Mouse (Mus musculus) cerebellum, adult 18-20 months (tissue): ENCODE measurements at regions not wholly inside any gene's neighbourhood (a gene's known extent, or its start where the extent isn't known, plus 50 kb on each side); places are given as distances from the start of the nearest gene placed in this dataset.

Source experiments
- DNase-seq, 2 experiments: peaks; one replicate each; pipeline ENCODE4 v3.0.0; 2021

DNA sequence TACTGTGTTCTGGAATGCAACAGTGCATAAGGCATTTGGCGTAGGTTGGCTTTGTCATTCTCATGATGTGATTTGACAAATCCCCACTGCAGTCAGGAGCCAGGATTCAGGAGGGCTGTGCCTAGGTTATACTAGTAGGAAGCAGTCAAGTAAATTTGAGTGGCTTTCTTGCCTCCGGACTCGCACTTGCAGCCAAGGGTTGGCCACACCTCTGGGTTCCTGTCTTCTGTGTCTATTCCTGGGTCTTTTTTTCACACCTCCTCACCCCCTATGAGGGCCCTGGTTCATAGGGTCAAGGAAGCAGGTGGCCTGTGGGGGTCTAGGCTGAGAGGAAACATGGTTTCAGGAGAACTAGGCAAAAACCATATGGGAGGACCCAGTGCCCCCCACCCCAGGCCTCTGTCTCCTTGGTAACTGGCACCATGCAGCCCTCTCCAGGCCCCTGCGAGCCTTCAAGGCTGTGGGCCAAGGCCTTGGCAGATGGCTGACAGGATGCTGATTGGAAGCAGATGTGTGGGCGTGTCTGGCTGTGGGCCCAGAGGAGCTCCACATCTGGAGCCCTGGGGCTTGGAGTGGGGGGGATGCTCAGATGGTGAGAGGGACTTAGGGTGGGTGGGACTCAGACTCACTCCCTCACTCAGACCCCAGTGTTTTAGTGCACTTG lies 195.7 kb downstream of the Rgs3 start:
- DNase-seq = no peak

DNA sequence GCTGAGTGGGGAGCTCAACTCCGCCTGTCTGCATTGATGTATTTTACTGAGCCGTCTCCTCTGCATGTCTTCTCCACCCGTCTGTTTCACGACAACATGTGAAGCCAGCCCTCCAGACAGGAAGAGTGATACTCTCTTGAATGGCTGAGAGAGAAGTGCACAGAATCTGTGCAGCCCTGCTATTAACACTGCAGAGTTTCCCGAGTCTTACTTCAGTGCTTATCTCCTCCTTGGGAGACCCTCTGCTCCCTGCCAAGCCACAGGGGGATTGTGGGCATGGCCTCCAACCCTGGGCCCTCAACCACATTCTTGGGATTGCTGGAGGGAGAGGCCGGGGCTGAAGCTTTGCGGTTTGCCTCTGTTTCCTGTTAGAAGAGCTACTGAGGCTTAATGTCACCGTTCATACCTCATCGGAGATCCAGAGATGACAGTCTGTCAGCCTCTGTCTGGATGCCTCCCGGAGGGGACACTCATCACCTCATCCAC lies 197.1 kb downstream of the Rgs3 start:
- no peak for DNase-seq

DNA sequence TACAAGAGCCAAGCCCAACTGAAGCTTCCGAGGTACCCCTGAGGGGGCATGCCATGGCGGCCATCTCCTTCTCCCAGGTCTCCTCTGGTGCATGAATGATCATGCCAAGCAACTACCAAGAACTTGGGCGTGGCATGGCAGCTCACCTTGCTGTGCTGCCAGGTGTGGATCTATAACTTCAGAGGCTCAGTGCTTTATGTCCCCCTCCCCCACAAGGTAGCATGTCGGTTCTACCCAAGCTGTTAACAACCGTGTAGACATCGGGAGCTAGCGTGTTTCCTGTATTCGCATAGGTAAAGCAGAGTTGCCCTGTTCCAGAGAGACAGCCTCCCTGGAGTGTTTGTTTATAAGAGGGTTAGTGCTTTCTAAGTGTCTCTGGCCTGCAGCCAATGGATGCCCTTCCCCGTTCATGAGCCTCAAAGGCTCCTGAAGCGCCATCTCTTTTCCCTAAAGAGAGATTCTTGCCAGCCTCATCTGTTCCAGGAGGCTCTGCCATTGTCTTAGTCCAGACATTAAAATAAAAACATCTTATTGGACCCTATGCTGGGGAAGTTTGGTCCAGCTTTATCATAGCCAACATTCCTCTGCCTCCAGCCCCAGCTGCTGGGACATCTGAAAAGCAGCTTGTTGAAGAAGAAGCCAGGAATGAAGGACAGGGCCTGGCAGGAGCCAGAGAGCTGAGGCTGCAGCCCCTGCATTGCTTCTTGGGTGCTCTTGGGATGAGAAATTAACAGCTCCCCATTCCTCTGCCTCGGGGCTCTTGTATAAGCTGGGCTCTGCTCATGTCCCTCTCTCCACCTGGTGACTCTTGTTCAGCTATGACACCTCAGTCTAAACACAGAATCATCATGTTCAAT lies 201.3 kb downstream of the Rgs3 start:
- no peak for DNase-seq

DNA sequence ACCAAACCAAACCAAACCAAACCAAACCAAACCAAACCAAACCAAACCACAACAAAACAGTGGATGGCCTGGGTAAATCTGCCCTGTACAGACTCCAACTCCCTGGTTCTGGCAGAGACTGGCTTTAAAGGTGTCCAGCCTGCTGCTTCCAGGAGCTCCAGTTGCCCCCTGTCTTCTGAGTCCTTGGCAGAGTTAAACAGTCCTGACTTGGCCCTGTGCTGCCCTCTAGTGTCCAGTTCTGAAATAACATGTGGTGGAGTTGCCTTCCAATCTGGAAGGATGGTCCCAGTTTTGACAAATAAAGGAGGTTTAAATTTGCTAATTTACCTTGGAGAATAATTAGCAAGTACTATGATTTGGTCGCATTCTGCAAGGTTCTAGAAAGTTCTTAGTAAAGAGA lies 202.0 kb downstream of the Rgs3 start:
- peak; percentile 82 to 85 for DNase-seq

DNA sequence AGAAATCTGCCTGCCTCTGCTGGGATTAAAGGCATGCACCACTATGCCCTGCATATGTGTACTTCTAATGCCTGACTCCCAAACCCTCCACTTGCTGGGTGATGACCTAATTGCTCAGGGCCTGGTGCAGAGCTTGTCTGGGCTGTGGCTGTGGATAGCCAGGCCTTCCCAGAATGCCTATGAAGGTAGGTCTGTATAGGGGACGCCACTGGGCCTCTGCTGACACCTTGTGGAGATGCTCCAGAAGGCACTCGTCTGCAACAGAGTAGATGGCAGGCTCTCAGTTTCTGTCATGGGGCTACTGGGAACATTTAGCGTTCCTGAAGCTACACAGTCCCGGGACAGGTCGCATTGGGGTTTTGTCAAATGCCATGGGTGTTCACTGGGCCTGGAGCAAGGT lies 201.4 kb upstream of the Zfp618 start:
- peak; percentile 85 to 90 for DNase-seq

DNA sequence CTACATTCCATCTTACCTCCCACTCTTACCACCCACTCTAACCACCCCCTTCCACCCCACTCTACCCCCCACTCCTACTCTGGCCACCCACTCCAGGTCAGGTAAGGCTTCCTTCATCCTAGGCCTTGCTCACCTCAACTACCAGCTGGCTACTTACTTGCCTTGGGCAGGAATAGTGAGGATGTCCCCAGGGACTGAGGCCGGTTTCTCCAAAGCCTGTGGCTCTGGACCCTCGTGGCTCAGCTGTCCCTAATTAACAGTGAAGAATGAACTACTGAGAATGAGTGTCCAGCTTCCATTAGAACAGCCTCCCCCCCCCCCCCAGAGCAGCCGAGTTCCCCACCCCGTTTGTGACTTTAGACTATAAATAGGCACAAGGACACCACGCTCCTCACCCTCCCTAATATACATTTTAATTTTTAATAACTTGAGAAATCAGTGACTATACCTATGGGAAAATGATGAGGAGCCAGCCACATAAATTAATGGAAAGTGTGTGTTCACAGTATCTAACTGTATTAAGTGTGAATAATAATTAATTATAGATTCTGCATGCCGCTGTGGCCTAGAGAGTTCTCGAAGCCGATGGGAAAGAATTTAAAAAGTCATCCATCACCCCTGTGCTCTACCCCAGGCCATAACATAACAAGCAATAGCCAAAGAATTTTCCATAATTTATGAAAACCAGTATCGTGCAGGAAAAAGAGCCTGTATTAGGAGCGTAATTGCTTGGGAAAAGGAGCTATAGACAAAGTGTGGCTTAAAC lies 195.7 kb upstream of the Zfp618 start:
- DNase-seq = no peak

DNA sequence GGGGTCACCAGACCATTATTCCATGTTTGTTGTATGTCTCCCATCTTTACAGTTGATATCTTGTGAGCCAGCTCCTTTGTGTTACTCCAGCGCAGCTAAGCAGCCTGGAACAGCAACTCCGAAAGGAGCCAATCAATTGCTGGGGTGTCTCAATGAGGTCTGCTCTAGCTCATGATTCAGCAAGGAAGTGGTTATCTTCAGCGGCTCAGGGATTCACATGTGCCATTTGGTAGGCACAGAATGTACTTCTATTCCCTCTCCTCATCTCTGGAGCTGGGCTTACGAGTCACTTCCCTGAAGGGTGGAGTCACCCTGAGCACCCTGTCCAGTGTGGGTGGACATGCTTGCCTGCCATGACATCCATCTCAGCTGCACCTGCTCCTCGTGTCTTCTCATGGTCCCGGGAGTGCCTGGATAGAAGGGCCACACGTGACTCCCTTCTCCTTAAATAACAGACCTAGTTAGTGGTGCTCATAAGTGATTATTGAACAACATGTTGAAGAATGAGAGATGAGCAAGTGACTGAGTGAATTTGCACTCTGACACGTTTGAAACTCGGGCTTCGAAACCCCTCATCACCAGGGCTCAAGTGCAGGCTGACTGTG lies 190.3 kb upstream of the Zfp618 start:
- DNase-seq = no peak

DNA sequence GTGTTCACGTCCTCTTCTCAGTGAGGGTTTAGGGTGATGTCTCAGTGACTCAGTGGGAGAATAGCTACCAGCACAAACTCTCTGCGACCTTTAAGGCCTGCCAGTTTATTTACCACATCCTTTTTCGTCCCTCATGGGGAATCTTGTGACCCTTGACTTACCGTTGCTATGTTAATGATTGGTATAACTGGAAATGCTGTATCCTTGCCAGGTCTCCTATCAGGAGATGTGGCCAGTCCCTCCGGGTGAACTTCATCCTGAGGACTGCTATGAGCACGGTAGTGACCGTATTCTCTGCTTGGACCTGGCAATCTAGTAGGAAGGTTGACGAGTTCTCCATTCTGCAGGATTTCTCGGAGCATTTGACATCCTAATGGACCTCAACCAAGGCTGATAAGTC lies 188.5 kb upstream of the Zfp618 start:
- DNase-seq = no peak

DNA sequence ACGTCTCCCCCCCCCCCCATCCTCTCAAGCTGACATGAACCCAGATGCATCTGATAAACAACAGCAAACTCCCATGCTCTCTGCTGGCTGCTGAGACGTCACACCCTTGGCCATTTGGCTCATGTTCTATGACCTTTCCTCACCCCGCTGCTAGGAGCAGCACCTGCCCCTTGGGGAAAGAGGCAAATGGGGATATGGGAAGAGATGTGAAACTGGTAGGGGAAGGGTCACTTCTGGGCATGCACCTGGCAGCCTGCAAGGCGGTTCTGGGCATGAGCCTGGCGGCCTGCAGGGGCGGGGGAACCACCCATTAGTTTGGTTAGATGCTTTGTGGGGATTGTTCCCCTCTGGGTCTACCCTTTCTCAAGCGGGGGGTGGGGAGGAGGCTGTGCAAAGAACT lies 187.9 kb upstream of the Zfp618 start:
- no peak for DNase-seq

DNA sequence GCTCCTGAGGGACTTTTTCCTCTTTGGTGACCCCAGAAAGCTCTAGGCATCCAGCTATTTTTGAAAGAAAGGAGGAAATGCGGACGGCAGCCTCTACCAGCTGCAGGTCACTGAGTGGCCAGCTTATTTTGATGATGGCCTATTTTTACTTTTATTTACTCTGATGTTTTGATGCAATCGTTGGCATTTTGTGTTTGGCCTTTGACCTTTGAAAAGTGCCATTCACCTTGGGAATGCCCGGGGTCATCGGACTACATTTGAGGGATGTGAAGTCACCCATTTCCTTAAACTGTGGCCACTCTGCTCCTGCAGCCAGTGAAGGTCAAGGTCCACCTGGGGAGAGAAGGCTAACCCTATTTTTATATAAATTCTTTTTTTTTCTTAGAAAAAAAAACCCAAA lies 186.8 kb upstream of the Zfp618 start:
- DNase-seq = no peak

DNA sequence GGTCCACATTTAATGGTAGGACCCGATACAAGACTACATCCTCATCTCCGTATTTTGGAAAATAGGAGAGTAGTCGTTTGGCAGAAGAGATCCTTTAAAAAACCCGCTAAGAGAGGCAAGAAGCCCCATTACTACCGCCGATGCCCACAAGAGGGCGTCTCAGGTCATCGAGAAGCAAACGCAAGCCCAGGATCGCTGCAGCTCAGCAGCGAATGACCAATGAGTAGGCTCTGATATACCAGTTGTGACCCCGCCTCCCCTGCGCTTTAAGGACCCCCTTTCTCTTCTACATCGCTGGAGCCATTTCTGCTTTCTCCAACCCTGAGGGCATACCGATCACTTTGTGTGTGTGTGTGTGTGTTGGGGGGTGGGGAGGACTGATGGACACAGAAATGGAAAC lies 185.0 kb upstream of the Zfp618 start:
- peak; percentile 89 to 92 for DNase-seq

DNA sequence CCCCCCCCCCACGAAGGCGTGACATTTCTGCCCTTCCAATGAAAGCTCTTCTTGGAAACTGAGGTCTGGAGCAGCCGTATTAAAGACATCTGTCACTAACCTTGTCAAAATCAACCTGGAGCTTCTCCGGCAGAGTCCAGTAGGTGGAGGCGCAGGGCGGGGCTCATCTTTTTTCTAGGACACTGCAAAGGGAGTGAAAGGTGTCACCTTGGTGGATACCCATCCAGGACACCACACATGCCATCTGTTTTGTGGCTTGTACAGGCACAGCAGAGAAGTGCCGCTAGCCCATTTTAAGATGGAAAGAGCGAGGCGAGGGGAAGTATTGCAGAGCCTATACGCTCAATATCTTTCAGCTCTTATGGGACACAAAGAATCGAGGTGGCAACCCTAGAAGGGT lies 184.5 kb upstream of the Zfp618 start:
- peak in 1 of 2 experiments; percentile 21 for DNase-seq

DNA sequence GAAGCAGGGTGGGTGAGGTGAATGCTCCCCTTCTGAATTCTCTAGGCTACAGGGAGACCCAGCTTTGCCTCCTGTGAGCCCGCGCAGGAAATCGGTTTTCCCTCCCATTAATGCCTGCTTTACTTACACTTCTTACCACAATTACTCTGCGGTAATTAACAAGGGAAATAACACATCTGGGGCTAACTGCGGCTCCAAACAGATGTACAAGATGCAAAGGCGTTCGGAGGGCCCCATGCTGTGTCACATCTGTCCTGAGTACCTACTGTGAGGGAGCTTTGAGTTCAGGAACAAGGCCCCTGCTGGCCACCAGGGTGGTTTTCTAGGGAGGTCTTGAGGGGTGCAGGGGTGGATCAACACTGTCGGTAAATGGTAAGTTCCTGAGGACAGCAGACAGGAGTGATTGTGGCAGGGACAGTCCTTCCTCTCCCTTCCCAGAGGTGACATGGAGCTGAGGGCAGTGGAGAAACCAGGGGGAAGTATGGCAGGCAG lies 184.0 kb upstream of the Zfp618 start:
- DNase-seq = no peak

DNA sequence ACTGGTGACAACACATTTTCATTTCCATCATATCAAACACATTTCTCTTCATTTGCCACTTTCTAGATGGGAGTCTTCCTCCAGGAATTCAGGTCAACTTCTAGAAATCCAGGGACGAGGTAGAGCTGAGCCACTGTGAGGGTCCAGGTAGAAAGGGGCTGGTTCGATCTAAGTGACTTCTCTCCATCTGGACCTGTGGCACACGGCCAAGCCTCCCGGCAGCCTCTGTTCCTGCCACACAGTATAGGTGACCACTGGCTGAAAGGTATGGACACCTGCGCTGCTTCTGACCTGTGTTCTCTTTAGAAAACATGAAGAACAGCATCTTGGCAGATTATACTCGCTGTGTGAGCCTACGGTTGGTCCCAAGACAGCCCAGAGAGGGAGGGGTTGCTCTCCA lies 179.7 kb upstream of the Zfp618 start:
- DNase-seq = no peak

DNA sequence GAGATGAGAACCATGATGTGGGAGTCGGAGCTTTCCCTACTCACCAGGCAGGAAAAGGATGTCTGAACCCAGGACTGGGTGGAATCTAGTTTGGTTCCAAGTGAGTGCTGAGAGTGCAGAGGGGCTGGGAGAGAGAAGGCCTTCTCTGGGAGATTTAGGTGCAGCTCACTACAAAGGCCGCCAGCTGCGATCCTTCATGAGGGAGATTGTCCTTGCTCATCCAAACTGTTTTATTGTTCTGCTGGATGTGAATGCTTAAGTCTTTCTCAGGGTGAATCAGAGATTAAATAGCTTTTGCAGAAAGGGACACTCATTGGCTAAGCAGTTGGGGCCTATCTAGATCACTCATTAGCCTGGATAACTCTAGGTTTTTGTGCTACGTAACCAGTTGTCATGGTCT lies 175.7 kb upstream of the Zfp618 start:
- DNase-seq = no peak

DNA sequence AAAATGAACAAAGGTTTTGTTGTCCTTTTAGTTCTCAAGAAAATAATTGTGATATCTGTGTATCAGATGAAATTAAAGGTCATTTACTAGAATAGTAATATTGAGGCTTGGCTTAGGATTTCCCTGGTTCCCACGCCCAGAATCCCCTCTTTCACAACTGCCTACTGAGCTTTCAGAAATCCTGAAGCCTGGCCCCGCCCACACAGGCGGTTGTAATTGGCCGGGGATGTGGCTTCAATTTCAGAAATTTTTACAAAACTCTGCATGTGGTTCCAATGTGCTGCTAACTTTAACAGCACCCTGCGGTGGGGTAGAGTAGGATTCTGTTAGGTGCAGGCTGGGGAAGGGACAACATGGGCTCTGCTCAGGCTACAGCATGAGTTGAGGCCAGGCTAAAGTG lies 171.8 kb upstream of the Zfp618 start:
- no peak for DNase-seq

DNA sequence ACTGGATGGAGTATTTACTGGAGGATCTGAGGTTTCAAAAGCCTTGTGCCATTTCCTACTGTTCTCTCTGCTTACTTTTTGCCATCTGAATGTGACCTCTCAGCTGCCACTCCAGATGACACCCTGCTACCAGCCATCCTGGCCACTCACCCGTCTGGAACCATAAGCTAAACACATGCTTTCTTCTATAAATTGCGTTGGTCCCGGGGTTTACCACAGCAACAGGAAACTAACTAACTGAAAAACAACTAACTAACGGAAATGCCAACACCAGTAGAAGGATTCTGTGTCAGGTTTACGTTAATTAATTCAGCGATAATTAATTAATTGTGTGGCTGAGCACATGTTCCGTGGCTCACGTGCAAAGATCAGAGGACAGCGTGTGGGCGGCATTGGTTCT lies 169.8 kb upstream of the Zfp618 start:
- no peak for DNase-seq

DNA sequence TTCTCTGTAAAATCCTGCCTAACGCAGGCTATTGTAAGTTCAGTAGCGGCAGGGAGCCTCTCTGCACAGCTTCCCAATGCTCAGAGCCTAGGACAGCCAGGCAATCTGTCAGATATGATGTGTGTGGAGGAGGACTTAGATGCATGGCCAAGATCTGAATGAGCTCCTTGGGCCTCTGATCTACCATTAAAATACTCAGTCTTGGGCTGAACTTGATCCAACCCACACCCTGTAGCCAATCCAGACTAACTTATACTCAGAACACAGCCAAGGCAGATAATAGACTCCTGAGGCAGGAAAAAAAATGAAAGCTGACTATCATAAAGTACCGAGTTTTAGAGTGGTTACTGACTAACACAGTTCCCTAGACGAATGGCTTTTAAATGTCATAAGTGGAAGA lies 165.4 kb upstream of the Zfp618 start:
- DNase-seq = no peak

DNA sequence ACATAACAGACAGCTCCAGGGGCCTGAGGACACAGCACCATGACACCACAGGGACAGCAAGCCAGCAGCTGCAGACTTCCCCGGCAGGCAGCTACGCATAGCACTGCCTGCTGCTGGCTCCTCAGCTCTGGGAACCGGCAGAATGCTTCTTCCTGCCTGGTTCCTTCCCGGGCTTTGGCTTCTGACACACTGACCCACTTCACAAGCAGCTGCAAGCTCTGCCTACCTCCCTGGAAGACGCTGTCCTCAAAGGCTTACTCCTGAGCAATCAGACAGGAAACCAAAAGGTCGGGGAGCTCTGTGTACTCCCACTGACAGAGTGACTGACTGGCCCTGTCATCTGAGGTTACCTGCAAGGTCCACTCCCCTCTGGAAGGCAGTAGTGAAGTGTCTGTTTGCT lies 159.5 kb upstream of the Zfp618 start:
- no peak for DNase-seq

DNA sequence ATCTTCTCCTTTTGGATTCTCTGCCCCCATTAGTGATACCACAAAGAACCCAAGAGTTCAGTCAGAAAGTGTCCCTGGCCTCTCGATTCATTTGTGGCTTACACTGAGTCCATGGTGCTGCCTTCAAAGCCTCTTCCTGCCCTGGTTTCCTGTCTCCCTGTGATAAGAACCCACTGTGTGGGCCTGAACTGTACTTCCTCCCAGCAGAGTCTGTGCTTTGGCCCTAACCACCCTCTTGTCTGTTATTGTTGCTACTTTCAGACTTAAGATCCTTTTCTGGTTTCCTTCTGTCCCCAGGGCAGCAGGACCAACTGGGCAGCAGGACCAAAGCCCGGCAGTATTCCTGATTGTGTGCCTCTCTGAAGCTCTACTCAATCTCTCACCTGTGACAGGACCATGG lies 158.6 kb upstream of the Zfp618 start:
- DNase-seq = no peak

DNA sequence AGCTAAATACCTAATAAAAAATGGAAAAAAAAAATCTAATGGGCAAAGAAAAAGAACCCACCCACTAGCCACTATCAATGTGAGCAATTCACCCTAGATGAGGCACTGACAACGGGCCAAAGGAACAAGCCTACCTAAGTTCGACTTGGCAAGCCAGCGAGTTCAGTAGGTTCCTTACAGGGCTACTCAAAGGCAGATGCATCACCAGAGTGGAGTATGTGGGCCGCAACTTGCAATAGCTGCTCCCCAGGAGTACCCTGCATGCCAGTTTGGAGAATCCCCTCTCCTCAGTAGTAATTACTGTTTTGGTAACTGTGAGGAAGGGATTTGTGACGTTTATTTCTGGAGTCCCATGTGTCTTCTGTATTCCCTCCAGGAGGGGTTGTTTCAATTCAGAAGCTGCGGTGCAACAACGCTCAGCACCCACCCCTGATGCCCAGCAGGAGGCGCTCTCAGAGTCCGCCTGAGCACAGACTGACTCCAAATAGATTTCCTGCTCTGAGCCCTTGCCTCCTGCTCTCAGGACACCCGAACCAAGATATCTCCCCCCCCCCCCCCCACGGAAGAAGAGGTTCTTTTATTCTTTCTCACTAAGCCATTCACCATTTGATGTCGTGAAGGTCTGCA lies 157.3 kb upstream of the Zfp618 start:
- no peak for DNase-seq

DNA sequence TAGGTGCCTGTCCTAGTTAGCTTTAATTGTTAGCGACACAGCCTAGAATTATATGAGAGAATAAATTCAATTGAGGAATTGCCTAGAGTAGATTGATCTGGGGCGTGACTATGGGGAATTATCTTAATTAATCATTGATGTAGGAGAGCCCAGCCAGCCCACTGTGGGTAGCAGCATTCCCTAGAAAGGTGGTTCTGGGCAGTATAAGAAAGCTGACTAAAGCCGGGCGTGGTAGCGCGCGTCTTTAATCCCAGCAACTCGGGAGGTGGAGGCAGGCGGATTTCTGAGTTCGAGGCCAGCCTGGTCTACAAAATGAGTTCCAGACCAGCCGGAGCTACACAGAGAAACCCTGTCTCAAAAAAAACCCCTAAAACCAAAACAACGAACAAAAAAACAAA lies 156.8 kb upstream of the Zfp618 start:
- DNase-seq = no peak

DNA sequence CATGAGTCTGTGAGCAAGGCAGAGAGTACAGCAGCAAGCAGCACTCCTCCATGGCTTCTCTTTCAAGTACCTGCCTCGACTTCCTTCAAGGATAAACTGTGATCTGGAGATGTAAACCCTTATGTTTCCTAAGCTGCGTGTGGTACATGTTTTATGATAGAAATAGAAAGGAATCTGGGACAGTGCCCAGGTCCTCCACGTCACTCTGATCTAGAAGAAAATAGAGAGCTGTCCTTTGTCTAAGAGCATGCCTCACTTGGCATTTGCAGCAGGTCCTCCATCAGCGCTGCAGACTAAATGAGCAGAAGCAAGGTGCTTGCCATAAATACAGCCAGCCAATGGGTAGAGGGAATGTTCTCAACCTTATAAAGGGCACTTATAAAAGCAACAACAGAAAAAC lies 156.3 kb upstream of the Zfp618 start:
- DNase-seq = no peak
